Mouse (Mus musculus): Measurements from ENCODE around the gene C77080. TPM values are rescaled to one million over a fixed set of nuclear protein-coding genes. Genes with fewer than 3 reads are reported as not detected.

Gene C77080
- polyA plus RNA-seq, 1 experiment from 2014 or later: 8.3 TPM

- Histone ChIP-seq H3K27me3 (no peaks in the 10 kb centered on the region), H3K4me2 (no peak overlapping the region), H3K36me3 (peaks cover 53% of the 10 kb centered on the region), H3K9me3 (replicated peaks) (no peaks in the 10 kb centered on the region), H3K27ac (no peak overlapping the region), H3K4me3 (replicated peaks) (no peak overlapping the region), H3K9ac (no peak overlapping the region), H3K4me1 (peaks cover 31% of the 10 kb centered on the region)
- ATAC-seq (replicated peaks; ENCODE audit: low FRiP score): no peak
- 90% methylated on average over 1 of the region's 1 CpGs for WGBS
Observed at GRCm38 (mm10) chr4:129194280-129194679, 66.9 kb downstream of the C77080 start.

GRCm38 (mm10) chr4:129191691-129192090 lies 69.5 kb downstream of the C77080 start:
- peak overlapping the region; percentile 74 for H3K4me2 ChIP-seq
- peaks cover 44% of the 10 kb centered on the region for H3K4me1 ChIP-seq
- 64% methylated on average over 5 of the region's 5 CpGs for WGBS
- no peaks in the 10 kb centered on the region for H3K27me3 ChIP-seq
- H3K9me3 ChIP-seq (replicated peaks): no peaks in the 10 kb centered on the region
- H3K9ac ChIP-seq: no peak overlapping the region
- peaks cover 31% of the 10 kb centered on the region for H3K36me3 ChIP-seq
- no peak overlapping the region for H3K27ac ChIP-seq
- peak overlapping the region; percentile 94; the same call in 1 of the 2 replicates for H3K4me3 ChIP-seq (replicated peaks)
- ATAC-seq (replicated peaks; ENCODE audit: low FRiP score): no peak

- H3K27ac ChIP-seq: peak overlapping the region; percentile 93
- WGBS: 2% methylated on average over 12 of the region's 12 CpGs
- no peak for ATAC-seq (replicated peaks; ENCODE audit: low FRiP score)
Observed at GRCm38 (mm10) chr4:129190538-129190937, 70.7 kb downstream of the C77080 start.

DNA sequence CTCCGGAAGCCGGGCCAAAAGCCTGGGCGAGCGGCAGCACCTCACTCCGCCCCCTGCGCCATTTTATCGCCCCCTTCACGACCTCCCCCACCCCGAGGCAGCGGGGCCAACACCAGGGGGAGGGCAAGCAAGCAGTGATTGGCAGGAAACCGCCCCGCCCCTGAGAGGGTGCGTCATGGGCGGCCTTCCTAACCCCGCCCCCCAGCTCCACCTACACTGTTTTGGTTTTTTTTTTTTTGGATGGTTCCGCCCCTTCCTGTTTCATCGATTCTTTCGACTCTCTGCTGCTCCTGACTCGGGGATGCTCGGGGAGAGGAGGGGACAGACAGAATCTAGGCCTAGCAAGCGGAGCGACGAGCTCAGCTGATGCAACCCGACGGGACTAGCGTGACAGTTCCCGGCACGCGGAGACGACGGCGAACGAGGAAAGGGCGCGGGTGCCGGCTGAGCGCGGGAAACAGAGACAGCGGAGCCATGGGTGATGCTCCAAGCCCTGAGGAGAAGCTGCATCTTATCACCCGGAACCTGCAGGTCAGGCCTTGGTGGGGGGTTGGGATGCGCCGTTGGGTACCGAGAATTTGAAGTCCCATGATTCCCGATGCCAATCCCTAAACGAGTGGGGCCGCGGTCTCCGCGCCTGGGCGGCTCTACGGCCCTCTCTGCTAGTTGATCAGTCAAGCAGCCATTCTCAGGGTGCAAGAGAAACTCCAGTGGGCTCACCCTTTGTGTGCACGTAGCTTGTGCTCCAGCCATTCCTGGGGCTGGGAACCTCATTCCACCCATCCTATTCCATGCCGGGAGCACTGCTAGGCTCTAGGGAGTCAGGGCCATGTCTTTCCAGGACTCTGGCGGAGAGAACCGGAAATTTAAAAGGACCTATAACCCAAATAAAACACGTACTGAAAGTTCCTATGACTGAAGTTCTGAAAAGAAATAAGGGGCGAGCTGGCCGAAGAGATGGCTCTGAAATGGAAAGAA lies 71.4 kb downstream of the C77080 start, which contains the start of the genes S100pbp and Yars:
Gene S100pbp, minus strand, starts transcription at position 186 of the 978 bp plus-strand sequence.
Gene Yars, plus strand, starts transcription at position 219 of the 978 bp plus-strand sequence.
- Histone ChIP-seq H3K4me3 (replicated peaks) (peak within 1 kb of the TSS; percentile 94), H3K9me3 (replicated peaks) (no peaks in the 10 kb centered on the region), H3K4me2 (peak within 1 kb of the TSS; percentile 74), H3K9ac (peak within 1 kb of the TSS; percentile 80), H3K4me1 (peaks cover 36% of the 10 kb centered on the region), H3K27me3 (no peaks in the 10 kb centered on the region), H3K27ac (peak within 1 kb of the TSS; percentile 96), H3K36me3 (peaks cover 21% of the 10 kb centered on the region)
- ATAC-seq (replicated peaks; ENCODE audit: low FRiP score): peak; percentile 83
- WGBS: under 1% methylated on average over 58 of the region's 58 CpGs

More at GRCm38 (mm10) chr4:129190538-129190937, 70.7 kb downstream of the C77080 start:
- H3K36me3 ChIP-seq: peaks cover 21% of the 10 kb centered on the region
- no peaks in the 10 kb centered on the region for H3K9me3 ChIP-seq (replicated peaks)
- peak overlapping the region; percentile 80 for H3K9ac ChIP-seq
- peaks cover 36% of the 10 kb centered on the region for H3K4me1 ChIP-seq
- peak overlapping the region; percentile 94 for H3K4me3 ChIP-seq (replicated peaks)
- no peaks in the 10 kb centered on the region for H3K27me3 ChIP-seq
- peak overlapping the region; percentile 74 for H3K4me2 ChIP-seq

- H3K4me2 ChIP-seq: peak overlapping the region; percentile 64
- peak; percentile 83 for ATAC-seq (replicated peaks; ENCODE audit: low FRiP score)
- peaks cover 13% of the 10 kb centered on the region for H3K36me3 ChIP-seq
- H3K9ac ChIP-seq: peak overlapping the region; percentile 80
- no peaks in the 10 kb centered on the region for H3K27me3 ChIP-seq
- WGBS: 0% methylated on average over 59 of the region's 74 CpGs
- H3K9me3 ChIP-seq (replicated peaks): no peaks in the 10 kb centered on the region
- H3K27ac ChIP-seq: peak overlapping the region; percentile 96
- H3K4me3 ChIP-seq (replicated peaks): peak overlapping the region; percentile 94
- H3K4me1 ChIP-seq: peaks cover 41% of the 10 kb centered on the region
Observed at GRCm38 (mm10) chr4:129188803-129189541, 72.2 kb downstream of the C77080 start.

- Histone ChIP-seq H3K9ac (peak overlapping the region; percentile 80), H3K27ac (peak overlapping the region; percentile 96; the same call in 1 of the 2 replicates), H3K4me3 (replicated peaks) (peak overlapping the region; percentile 94), H3K4me2 (peak overlapping the region; percentile 64), H3K36me3 (peaks cover 10% of the 10 kb centered on the region), H3K27me3 (no peaks in the 10 kb centered on the region), H3K9me3 (replicated peaks) (no peaks in the 10 kb centered on the region), H3K4me1 (peaks cover 41% of the 10 kb centered on the region)
- 32% methylated on average over 5 of the region's 5 CpGs for WGBS
- ATAC-seq (replicated peaks; ENCODE audit: low FRiP score): no peak
Observed at GRCm38 (mm10) chr4:129188041-129188659, 73.1 kb downstream of the C77080 start.

DNA sequence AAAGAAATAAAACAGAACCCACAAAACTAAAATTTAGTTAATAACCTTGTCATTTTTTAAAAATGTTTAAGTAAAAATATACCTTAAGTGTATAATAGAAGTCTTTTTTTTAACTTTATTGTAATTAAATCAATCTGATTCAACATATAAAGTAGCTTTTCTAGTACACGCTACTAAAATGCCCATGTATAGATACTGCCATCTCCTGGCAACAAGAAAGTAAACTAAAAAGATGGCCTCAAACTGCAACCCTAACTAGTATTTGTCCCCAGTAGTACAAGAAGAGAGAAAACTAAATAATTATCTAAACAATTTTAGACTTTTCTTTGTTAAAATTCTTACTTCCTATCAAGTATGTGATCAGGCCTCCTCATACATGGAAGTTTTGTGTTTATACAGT lies 81.6 kb downstream of the C77080 start:
- no peaks in the 10 kb centered on the region for H3K9me3 ChIP-seq (replicated peaks)
- H3K36me3 ChIP-seq: peaks cover 73% of the 10 kb centered on the region
- no peak for ATAC-seq (replicated peaks; ENCODE audit: low FRiP score)
- H3K4me1 ChIP-seq: 0 out of 2 replicates have a peak, but pooled peaks cover 8% of the 10 kb centered on the region
- H3K9ac ChIP-seq: no peak overlapping the region
- H3K27ac ChIP-seq: no peak overlapping the region
- H3K27me3 ChIP-seq: no peaks in the 10 kb centered on the region
- H3K4me2 ChIP-seq: no peak overlapping the region
- H3K4me3 ChIP-seq (replicated peaks): no peak overlapping the region
- 62% methylated on average over 1 of the region's 1 CpGs for WGBS

DNA sequence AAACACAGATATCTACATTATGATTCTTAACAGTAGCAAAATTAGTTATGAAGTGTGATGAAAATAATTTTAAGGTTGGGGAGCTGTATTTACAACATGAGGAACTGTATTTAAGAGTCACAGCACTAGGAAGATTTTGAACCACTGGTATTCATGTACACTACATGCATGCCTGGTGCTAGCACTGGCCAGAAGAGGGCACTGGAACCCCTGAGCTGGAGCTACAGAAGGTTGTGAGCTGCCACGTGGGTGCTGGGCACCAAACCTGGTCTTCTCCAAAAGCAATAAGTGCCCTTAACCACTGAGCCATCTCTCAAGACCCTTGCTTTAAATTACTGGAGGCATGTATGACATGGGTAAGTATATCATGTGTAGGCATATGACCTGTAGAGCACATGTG lies 88.7 kb downstream of the C77080 start:
- 81% methylated on average over 1 of the region's 1 CpGs for WGBS
- no peaks in the 10 kb centered on the region for H3K9me3 ChIP-seq (replicated peaks)
- no peak overlapping the region for H3K9ac ChIP-seq
- H3K4me1 ChIP-seq: no peaks in the 10 kb centered on the region
- H3K4me2 ChIP-seq: no peak overlapping the region
- no peaks in the 10 kb centered on the region for H3K27me3 ChIP-seq
- H3K36me3 ChIP-seq: peaks cover 83% of the 10 kb centered on the region
- no peak for ATAC-seq (replicated peaks; ENCODE audit: low FRiP score)
- no peak overlapping the region for H3K27ac ChIP-seq
- no peak overlapping the region for H3K4me3 ChIP-seq (replicated peaks)

Small RNA genes within 50 kb of the gene (microRNA-seq; reads per million reads assigned to microRNA genes)
- gene Gm22994: not detected

Other genes with a start within 250 kb of the C77080 start
- gene Rnf19b, start 203.1 kb downstream of the C77080 start, polyA plus RNA-seq (2015; fragmentation: Nextera tagmentation; extraction: Ambion mirVana): 7.1 TPM in 2 replicates
- 9.2 TPM in 2 replicates for gene Tmem54, start 155.9 kb downstream of the C77080 start, polyA plus RNA-seq (2015; fragmentation: Nextera tagmentation; extraction: Ambion mirVana)
- 2.0 and 2.8 TPM in 2 replicates for gene Hpca, start 139.4 kb downstream of the C77080 start, polyA plus RNA-seq (2015; fragmentation: Nextera tagmentation; extraction: Ambion mirVana)
- 5.1 and 5.5 TPM in 2 replicates for gene Fndc5, start 124.4 kb downstream of the C77080 start, polyA plus RNA-seq (2015; fragmentation: Nextera tagmentation; extraction: Ambion mirVana)
- gene S100pbp, start 71.7 kb downstream of the C77080 start, polyA plus RNA-seq (2015; fragmentation: Nextera tagmentation; extraction: Ambion mirVana): 24.3 and 25.9 TPM in 2 replicates
- 81.3 and 87.4 TPM in 2 replicates for gene Yars, start 71.6 kb downstream of the C77080 start, polyA plus RNA-seq (2015; fragmentation: Nextera tagmentation; extraction: Ambion mirVana)
- 1.1 and 1.6 TPM in 2 replicates for gene Sync, start 26.2 kb upstream of the C77080 start, polyA plus RNA-seq (2015; fragmentation: Nextera tagmentation; extraction: Ambion mirVana)
- gene Rbbp4, start 74.0 kb upstream of the C77080 start, polyA plus RNA-seq (2015; fragmentation: Nextera tagmentation; extraction: Ambion mirVana): 430 and 490 TPM in 2 replicates
- 46.9 and 47.5 TPM in 2 replicates for gene Zbtb8os, start 74.3 kb upstream of the C77080 start, polyA plus RNA-seq (2015; fragmentation: Nextera tagmentation; extraction: Ambion mirVana)
- gene Zbtb8a, start 116.7 kb upstream of the C77080 start, polyA plus RNA-seq (2015; fragmentation: Nextera tagmentation; extraction: Ambion mirVana): 15.7 and 18.0 TPM in 2 replicates
- 4.1 and 4.9 TPM in 2 replicates for gene Zbtb8b, start 179.4 kb upstream of the C77080 start, polyA plus RNA-seq (2015; fragmentation: Nextera tagmentation; extraction: Ambion mirVana)
- 26.4 and 28.8 TPM in 2 replicates for gene Bsdc1, start 200.2 kb upstream of the C77080 start, polyA plus RNA-seq (2015; fragmentation: Nextera tagmentation; extraction: Ambion mirVana)
- not detected in 2 replicates for gene Tssk3, start 229.6 kb upstream of the C77080 start, polyA plus RNA-seq (2015; fragmentation: Nextera tagmentation; extraction: Ambion mirVana)
- not detected in 2 replicates for gene Fam229a, start 229.8 kb upstream of the C77080 start, polyA plus RNA-seq (2015; fragmentation: Nextera tagmentation; extraction: Ambion mirVana)

All from kidney, embryonic 15.5 days (tissue).